Mouse (Mus musculus) kidney, adult 11 months (tissue): ENCODE measurements around the gene Fxyd1.

Source experiments
- DNase-seq: peaks from one replicate; pipeline ENCODE4 v3.0.0; 2022

Gene Fxyd1

DNA sequence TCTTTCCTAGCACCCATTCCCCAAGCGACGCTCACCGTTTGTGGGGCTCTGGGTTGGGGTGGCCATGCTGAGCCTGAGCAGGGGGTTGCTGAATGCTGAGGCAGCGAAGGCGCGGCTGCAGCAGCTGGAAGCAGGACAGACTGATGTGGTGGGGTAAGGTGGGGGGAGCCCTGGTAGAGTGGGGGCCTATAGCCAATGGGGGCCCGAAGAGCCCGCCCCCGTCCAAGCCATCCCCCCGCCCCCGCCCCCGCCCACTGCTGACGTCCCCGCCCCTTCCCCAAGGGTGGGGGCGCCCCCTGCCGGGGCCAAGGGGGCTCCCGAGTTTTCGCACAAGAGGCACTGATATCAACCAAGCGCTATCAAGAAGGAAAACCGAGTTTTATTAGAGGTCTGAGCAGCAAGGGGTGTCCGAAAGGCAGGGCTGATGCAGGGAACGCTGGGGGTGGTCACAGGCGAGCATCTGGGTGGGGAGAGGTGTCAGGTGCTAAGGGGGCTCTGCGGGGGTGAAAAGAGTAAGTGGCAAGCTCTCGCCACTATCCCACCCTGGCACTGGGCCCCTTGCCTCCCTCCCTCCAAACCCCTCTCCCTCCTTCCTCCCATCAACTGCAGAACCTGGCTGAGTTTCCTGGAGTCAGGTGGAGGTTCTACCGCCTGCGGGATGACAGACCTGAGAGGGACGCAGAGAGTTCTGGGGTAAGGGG, 5.5 kb downstream of the Fxyd1 start, which contains the start of gene Fxyd7:
Fxyd7 (minus strand) TSS at position 147 of the 701 bp plus-strand sequence.
- DNase-seq = no peak

DNA sequence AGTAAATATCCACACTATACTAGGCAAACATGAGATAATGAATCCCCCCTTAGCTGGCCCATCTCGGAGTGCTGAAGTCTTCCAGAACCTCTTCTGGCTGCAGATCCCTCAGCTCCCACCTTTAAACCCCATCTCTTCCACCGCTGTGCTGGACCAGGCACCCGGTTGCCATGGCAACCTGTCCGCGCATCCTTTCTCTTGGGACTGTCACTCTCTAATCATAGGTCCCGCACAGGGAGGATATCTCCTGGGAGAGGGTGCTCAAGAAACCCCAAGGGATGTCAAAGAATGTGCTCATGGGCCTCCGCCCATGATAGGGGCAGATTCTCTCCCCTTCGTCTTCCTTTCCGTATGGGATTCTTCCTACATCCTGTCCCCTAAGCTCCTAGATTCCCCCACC, 6.1 kb downstream of the Fxyd1 start:
- no peak for DNase-seq

DNA sequence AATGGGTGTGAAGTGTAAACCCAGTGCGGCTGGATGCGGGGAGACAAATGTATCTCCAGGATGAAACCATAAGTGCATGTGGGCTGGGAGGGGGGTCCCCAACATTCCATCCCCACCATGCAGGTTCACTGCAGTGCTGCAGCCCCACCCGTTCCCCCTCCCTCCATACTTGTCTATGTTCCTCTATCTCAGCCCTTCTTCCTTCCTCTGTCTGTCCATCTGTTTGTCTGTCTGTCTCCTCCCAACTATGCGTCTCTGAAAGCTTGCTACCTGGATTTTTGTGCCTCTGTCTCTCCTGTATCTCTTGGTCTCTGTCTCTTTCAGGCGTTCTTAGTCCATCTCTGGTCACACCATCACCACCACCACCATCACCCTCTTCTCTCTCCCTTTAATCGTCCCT, 6.5 kb downstream of the Fxyd1 start:
- no peak for DNase-seq

DNA sequence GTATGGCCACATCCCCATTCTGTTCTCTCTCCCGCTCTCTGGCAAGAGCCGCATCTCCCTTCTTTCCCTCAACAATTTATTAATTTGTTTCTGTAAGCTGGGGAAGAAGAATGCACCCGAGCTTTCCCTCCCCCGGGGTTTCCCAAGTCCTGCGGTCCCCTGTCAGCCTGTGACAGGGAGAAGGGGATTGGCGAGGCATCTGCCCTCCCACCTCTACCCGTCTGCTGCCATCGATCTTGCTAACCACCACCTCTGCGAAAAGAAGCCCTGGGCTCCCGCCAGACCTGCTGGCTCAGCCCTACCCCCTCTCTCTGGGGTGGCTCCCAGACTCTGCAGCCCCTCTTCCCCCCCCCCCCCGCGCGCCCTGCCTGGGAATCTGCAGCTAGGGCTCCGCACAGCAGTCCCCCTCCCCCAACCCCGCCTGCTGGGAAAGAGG, 7.1 kb downstream of the Fxyd1 start:
- DNase-seq = no peak

DNA sequence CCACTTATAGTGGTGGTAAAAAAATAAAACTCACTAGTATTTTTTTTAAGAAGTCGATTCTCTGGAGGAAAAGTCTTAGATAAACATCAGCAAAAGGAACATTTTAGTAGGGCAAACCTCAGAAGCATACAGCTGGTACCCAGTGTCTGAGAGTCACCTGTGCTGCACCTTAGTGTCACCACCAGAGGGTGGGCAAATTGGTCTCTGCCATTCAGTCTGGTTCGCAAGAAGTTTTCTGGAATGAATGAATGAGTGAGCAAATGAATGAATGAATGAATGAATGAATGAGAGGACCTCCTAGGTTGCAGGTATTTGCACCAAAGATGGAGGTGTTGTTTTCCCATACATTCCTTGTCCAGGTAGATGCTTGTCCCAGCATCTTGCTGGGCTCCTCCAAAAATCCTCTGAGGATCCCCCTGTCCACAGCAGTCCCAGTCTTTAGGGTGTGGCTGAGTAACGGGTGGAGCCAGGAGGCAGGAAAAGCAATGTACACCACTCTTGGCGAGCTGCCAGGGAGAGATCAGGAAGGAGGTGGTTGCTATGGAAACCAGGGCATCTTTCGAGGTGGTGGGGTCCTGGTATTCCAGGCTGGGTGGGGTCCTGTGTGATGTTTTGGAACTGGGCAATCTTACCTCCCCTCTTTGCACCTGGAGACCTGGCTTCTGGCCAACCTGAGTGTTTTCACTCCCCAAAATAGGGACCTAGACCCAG, 7.7 kb downstream of the Fxyd1 start:
- DNase-seq = no peak

DNA sequence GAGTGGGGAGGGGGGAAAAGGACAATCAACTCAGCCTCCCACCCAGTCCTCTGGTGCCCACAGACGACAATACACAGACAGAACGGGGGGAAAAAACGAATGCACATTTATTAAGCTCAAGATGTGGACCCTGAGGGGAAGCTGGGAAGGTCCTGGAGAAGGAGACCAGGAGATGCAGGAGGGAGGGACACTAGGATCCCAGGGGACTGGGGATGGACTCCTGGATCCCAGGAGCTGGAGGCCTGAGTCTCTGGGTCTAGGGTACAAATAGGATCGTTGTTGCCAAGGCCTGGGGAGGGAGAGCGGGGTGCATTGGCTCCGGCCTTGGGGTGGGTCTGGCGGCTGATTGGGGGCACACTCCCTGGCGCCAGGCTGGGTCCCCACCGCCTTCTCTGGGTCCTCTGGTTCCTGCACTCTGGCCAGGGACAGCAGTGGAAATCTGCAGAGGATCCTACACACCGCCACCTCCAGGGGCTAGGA, 14.5 kb downstream of the Fxyd1 start, which contains the start of gene Fxyd5:
Fxyd5 (minus strand) TSS at position 51 of the 480 bp plus-strand sequence.
- DNase-seq = no peak

DNA sequence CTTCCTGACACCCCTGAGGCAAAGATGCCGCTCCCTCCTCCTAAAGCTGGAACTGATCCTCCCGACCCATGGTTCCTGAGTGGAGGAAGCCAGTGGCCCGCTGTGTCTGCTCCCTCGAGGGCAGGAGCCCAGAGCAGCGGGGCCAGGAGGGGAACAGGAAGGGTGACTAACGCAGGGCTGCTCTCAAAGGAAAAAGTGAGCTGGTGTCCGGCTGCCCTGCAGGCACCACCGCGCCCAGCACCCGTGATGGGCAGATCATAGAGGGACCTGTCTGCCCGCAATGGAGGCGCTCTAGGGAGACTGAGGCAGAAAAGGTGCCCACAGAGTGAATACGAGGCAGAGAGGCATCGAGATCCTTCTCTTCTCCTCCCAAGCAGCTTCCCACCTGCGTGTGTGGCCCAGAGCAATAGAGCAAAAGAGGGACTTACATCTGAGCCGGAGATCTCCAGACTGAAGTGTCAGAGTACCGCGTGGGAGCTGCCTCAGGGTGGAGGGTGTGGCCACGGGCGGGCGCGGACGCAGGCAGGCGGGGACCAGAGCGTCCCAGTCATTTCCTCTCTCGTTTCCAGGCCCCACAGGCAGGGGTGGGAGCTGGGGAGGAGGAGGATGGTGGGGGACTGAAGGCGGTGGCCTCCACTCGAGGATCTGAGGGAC, 15.2 kb downstream of the Fxyd1 start:
- DNase-seq = peak; percentile 41

DNA sequence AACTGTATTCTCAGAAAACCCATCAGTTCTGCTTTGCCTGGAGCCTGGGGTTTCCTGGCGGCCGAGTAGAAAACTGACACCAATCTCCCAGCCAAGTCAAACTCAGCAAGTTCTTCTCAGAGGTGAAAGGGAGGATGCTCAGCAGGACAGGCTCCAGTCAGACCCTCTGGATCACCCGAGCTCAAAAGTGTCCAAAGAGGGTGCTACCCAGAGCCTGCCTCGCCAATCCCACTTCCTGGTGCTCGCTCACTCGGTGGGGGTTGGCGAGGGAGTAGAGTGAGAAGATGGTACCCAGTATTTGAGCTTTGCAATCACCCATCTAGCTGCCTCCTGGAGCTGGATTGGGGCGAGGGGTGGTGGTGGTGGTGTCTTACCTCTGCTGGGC, 16.0 kb downstream of the Fxyd1 start:
- DNase-seq = no peak

DNA sequence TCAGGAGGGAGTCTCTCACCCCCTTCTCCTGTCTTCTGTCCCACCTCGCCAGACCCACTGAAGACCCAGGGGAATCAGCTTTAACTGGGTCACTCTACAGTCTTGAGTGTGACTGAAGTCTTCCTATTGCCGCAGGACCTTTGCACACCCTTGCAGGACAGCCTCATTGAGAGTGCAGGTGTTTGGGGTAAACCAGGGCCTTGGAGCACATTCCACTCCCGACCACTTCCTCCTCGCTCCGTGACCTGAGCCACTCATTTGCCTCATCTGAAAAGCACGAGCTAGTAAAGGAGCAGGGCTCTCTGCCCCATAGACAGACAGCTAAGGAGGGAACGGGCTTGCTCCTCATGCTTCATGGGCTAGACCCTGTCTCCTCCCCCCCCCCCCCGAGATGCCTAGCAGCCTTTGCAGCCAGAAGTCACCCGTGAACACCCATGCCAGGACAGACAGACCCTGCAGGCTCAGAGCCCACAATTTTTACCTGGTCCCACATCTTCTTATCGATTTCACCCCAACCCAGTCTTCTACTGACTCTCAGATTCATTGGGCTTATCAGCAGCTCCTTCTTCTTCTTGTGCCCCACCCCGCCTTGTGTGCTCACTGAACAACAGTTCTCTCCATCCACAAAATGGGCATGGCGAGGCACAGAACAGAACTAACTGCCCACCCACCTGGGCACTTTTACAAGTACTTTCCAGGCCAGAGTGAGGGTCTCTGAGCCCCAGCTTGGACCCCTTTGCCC, 16.5 kb downstream of the Fxyd1 start:
- DNase-seq = no peak

DNA sequence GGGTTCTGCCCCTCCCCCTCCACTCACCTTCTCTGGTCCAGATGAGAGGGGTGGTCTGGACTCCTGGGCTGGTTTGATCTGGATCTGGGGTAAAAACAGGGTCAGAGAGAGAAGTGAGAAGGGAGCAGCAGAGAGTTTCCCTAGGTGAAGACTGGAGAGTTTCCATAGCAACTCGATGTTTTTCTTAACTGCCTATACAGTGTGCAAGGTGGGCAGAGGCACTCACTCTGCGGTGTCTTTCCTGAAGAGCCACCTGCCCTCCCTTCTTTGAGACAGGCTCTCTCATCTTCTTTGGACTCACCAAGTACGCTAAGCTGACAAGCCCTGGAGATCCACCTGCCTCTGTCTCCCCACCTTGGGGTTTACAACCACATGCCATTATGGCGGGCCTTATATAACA, 18.0 kb downstream of the Fxyd1 start:
- no peak for DNase-seq

DNA sequence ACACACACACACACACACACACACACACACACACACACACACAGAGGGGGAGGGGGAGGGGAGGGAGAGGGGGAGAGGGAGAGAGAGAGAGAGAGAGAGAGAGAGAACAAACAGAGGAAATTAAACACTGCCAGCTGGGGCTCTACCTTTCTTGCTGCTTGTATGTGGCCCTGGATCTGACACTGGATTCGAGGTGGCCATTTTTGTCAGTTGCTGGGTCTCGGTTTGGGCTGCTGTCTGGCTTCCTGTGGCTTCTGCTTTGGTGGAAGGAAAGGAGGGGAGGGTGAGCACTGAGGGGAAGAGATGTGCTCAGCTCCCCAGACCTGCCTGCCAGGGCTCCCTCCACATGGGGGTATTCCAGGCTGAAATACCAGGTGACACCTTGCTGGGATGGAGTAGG, 19.3 kb downstream of the Fxyd1 start:
- DNase-seq = no peak

DNA sequence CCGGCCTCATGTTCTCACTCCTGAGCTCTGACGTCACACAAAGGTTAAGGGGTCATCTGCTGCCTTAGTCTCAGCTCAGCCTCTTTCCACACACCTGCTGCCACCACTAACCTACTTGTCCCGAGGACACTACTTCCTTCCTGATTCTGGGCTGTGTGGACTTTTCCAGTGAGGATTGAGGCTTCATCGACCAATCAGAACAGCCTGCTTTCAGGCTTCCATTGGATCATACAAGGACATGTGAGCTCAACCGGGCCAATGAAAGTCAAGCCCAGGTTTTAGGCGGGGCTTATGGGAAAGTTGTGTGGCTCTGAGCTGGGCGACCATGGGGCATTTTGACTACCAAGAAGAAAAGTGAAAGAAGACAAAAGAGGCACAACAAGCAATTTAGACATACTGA, 20.1 kb downstream of the Fxyd1 start:
- DNase-seq = no peak

DNA sequence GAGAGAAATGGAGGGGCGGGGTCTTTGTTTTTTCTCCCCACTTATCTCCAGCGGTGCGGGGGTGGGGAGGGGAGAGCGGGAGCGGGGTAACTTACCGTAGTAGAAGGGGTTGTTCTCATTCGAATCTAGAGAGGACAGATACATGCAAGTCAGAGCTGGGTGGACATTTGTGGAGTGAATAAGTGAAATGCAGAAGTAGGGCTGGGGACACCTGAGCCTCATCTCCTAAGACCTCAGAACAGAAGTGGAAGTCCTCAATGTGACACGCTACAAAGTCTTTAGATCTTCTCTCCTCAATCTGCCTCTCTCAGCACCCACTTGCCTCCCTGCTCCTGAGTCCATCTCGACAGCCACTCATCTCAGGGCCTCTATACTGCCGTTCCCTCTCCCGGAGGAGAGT, 21.7 kb downstream of the Fxyd1 start:
- no peak for DNase-seq

DNA sequence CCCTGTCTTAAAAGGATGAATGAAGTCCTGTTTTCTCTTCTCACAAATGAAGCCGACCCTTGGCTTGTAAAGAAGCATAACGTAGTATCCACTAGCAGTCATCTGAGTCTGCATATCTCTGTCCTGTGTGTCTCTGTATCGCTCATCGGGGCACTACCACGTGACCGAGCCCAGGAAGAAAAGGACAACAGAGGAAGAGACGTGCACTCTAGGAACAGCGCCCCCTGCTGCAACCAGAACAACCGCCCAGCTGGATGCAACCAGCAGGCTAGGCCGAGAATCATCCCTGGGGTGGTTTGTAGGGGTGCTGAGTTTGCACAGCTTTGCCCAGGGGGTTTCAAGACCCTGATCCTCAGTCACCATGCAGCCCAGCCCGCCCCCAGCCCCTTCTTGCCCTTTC, 22.2 kb downstream of the Fxyd1 start:
- no peak for DNase-seq

DNA sequence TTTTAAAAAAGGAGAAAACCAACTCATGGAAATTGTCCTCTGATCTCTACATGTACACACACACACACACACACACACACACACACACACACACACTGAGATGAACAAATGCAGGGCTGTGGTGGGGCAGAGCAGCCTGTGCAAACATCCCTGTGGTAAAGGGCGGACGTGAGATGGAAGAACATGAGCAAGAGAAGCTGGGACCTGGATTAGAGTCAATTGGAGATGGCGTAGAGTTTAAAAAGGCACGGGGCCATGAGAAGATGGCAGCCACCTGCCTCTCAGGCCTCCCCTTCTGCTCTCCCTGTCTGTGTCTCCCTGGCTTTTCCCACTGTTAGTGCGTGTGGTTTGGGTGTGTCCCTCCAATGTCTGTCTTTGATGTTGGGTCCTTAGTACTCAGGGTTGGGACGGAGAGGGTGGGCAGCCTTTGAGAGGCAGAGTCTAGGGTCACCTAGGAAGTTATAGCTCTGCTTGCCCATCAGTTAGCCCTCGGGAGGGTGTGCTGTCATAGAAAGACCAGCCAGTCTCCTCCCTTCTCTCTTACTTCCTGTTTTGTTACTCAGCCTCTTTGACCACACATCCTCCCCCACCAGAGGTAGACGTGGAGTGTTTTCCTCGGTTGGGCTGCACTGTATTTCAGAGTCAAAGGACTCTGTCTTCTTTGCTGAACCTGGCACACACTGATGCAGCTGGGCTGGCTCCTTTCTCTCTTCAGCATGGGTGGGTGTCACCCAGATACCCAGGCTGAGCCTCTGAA, 23.4 kb downstream of the Fxyd1 start:
- no peak for DNase-seq

DNA sequence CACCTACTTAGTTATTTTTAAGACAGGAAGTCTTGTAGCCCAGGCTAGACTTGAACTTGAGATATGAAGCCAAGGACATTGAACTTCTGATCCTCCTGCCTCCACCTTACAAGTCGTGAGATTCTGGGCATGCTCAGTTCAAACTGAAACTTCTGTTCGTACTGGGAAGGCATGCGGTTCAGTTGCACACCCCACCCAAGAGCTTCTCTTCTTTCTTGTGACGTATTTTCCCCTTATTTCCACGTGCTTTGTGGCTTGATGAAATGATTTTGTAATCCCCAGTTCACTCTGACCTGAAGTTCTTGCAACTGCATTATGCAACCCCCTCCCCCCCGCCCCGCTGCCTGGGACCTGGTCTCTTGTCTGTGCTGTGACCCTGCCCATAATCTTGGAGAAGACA, 25.3 kb downstream of the Fxyd1 start:
- DNase-seq = no peak

DNA sequence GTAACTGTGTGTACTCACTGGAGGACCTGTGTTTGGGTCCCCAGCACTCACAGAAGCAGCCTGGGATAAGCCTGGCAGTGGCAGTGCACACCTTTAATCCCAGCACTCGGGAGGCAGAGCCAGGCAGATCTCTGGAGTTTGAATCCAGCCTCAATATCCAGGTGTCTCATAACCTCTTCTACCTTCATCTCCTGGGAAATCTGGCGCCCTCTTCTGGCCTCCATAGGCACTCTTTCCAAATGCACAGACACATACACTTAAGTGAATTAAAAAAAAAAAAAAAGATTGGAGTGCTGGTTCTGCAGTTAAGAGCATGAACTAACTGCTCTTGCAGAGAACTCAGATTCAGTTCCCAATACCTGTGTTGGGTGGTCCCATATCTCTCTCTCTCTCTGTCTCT, 26.3 kb downstream of the Fxyd1 start:
- DNase-seq = no peak

DNA sequence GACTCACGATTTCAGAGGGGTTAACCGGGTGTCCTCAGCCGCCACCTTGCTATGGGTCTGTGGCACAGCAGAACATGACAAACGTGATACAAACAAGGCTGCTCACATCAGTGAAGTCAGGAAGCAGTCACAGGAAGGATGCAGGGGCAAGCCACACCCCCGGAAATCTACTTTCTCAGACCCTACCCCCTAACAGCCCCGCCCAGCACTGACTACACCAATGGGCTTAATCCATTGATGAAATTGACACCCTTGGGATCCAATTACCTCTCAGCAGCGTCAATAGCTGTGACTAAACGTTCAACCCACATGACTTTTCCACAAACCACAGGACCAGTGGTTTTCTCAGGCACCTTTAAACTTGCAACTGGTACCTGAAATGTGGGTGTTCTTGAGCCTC, 28.4 kb downstream of the Fxyd1 start:
- no peak for DNase-seq

DNA sequence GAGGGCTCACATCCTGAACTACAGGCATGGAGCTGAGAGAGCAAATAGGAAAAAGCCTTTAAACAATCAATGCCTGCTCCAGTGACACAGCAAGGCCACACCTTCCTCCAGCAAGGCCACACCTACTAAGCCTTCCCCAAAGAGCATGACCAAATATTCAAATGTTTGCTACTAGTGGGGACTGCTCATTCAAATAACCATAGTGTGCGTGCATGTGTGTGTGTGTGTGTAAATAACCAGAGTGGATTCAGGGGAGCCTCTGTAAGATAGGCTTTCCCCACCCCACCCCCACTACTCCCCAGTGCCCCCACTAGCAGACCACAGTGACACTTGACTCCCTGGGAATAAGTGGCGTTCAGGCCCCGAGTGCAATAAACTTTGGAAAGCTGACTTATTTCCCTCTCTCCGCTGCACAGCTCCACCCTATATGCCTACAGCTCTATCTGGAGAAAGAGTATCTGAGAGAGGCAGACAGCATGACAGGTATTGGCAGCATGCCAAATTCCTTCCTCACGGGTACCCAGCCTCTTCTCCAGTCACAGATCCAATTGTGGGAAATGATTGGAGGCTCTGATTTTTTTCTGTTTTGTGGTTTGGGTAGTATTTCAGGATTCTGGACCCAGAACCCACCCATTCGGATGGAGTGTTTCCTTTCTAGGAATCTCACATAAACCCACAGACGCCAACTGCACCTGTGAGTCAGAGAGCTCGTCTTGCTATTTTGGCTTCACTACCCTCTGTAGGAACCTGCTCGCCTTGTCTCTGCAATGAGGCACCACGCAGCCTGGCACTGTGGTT, 39.7 kb downstream of the Fxyd1 start:
- no peak for DNase-seq

DNA sequence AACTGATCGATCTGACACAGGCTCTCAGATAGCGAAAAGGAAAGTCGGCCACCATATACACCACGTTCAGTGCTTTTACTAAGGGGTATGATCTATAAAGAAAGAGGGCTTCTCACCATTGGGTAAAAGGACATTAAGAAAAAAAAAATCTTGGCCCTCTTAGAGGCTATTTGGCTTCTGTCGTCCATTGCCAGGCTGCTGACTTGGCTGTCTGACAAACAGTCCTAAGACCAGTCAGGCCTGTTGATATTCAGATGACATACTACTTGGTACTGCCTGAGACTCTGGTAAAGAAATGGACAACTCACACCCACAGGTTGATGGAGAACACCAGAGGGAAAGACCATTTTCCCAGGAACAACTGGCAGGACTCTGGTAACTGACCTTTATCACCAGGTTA, 44.0 kb downstream of the Fxyd1 start:
- DNase-seq = no peak

DNA sequence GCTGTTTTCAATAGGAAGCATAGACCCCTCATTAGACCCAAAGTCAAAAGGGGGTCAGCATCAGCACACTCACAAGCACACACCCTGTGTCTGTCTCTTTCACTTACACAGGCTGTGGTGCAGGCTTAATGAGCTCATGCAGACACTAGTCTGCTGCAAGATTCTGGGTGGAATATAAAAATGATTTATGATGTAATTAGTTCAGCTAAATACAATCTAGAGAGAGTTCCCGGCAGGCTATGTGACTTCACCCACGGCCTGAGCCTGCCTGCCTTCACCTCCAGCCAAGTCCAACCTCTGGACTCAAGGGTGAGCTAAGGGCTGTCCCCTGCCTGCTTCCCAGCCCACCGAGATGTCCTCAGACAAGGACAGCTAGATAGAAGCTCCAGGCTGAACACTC, 48.1 kb downstream of the Fxyd1 start:
- no peak for DNase-seq

DNA sequence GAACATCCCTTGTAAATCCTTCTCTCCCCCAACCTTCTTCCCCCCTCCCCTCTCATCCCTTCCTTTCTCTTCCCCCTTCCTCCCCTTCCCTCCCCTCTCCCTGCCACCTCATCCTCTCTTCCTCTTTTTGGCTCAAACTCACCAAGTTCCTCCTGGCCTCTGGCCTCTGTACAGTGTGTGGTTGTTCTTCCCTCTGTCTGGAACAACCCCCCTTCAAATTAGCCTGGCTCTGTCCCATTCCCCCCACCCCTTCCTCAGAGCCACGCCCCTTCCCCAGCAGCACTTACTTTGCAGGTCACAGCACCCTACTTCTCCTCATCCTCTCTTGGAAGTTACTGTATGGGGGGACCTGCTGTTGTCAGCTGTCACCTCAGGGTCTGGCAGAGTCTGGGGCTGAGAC, 48.8 kb downstream of the Fxyd1 start:
- DNase-seq = no peak
